Mouse (Mus musculus) activated CD4-positive, CD25-positive, alpha-beta regulatory T cell, adult 9 weeks (primary cell): ENCODE measurements around the gene Slc6a3. TPM values are rescaled to one million over a fixed set of nuclear protein-coding genes. Genes with fewer than 3 reads are reported as not detected.

Experiments used
- polyA plus RNA-seq: library from polyadenylated mRNA; unstranded; fragments of 100-300 nt; shearing (Covaris generic); gene quantifications from one replicate; pipeline ENCODE4 v1.2.1, GENCODE M21; 2017

The Slc6a3 gene
- polyA plus RNA-seq: not detected

GRCm38 (mm10) chr13:73536403-73536821 lies at the start of gene Slc6a3:
Slc6a3 (plus strand) TSS chr13:73536747.

GRCm38 (mm10) chr13:73603522-73604155 lies 67.1 kb downstream of the Slc6a3 start, which contains the start of gene Clptm1l:
Clptm1l (plus strand) TSS chr13:73604006.

GRCm38 (mm10) chr13:73626745-73627549 lies 90.4 kb downstream of the Slc6a3 start, which contains the start of gene Tert:
Tert (plus strand) TSS chr13:73626911.

Other genes starting within 250 kb of the Slc6a3 start
- gene Mrpl36, start 208.2 kb upstream of the Slc6a3 start, polyA plus RNA-seq: 106 TPM
- 208 TPM for gene Ndufs6, start 208.2 kb upstream of the Slc6a3 start, polyA plus RNA-seq
- gene Lpcat1, start 69.5 kb upstream of the Slc6a3 start, polyA plus RNA-seq: 28.6 TPM
- gene Clptm1l, start 67.3 kb downstream of the Slc6a3 start, polyA plus RNA-seq: 14.4 TPM
- gene Tert, start 90.2 kb downstream of the Slc6a3 start, polyA plus RNA-seq: 7.9 TPM
- not detected for gene Slc6a18, start 141.3 kb downstream of the Slc6a3 start, polyA plus RNA-seq
- not detected for gene Slc6a19, start 168.1 kb downstream of the Slc6a3 start, polyA plus RNA-seq
- gene Slc12a7, start 196.3 kb downstream of the Slc6a3 start, polyA plus RNA-seq: 78.9 TPM